Mouse (Mus musculus): ENCODE measurements around the gene Btbd9. TPM values are rescaled to one million over a fixed set of nuclear protein-coding genes. Genes with fewer than 3 reads are reported as not detected.
A peak's percentile ranks its signal among the peaks of the same experiment; 100 is the strongest.

Gene Btbd9
- polyA plus RNA-seq, 1 experiment from 2014 or later = 150 TPM

DNA sequence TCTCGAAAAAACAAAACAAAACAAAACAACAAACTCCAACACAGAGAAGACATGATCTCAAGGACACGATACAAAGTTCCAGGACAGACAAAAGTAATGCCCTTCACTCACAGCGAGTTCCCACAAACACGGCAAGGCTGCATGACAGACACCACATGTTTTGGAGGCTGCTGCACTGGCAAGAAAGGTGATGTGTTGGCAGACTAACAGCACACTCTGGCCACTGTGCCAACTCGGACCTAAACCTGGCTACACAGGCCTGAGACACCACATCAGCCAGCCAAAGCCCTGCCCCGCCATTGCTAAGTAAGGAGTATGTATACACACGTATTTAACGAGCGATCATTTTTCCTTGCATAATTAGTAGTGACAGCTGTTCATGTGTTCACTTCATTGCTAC lies 123.9 kb downstream of the Btbd9 start:
- no peak for ATAC-seq (ENCODE audit: low FRiP score)
- no peak overlapping the region for H3K4me2 ChIP-seq
- H3K9me3 ChIP-seq = no peaks in the 10 kb centered on the region
- no peak overlapping the region for H3K9ac ChIP-seq
- H3K4me3 ChIP-seq = no peak overlapping the region
- WGBS = 89% methylated on average over 9 of the region's 9 CpGs
- no peaks in the 10 kb centered on the region for H3K36me3 ChIP-seq
- no peaks in the 10 kb centered on the region for H3K27me3 ChIP-seq
- peaks cover 25% of the 10 kb centered on the region for H3K4me1 ChIP-seq (replicated peaks)
- no peak overlapping the region for H3K27ac ChIP-seq

DNA sequence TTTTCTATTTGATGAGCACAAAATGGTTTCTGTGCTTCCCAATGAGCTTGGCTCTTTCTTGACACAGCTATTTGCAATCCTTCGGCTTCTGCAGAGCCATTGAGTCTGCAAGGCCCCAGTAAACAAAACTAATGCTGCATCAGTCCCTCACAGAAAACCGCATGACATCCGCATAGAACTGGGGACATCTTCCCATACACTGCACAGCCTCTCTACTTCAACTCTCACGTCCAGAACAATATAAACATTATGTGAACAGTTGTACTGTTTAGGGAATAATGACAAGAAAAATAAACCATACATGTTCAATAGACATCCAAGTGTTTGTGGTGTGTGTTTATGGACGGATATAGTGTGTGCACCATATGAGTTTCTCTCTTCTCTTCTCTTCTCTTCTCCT lies 127.7 kb downstream of the Btbd9 start:
- 81% methylated on average over 5 of the region's 5 CpGs for WGBS
- no peaks in the 10 kb centered on the region for H3K27me3 ChIP-seq
- no peak overlapping the region for H3K27ac ChIP-seq
- H3K9me3 ChIP-seq = no peaks in the 10 kb centered on the region
- H3K9ac ChIP-seq = no peak overlapping the region
- H3K4me1 ChIP-seq (replicated peaks) = peaks cover 6% of the 10 kb centered on the region
- no peak for ATAC-seq (ENCODE audit: low FRiP score)
- no peak overlapping the region for H3K4me2 ChIP-seq
- H3K36me3 ChIP-seq = peaks cover 5% of the 10 kb centered on the region
- no peak overlapping the region for H3K4me3 ChIP-seq

DNA sequence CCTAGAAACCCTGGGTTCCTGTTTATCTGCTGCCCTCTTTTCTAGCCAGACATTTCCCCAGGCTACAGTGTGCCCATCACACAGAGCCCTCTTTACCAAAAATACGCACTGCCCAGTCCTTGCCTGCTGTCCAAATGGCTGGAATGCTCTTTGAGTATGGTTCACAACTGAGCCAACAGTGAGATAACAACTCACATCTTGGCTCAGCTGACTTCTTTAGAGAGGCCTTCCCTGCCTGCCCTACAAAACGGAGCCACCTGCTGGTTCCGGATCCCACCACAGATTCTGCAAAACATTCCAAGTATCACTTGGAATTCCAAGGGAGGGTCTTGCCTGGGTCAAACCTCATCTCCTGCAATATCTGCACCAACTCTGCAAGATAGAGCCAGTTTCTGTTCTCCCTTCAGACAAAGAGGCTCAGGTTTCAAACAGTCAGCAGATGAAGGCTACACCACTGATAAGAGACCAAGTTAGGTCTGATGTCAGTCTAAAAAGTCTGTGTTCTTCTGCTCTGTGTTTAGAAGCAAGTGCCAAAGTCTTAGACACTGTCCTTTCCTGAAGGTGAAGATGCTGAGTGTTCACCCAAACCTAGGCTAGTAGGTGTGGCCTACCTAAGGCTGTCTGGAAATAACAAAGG lies 130.4 kb downstream of the Btbd9 start:
- H3K4me3 ChIP-seq = no peak overlapping the region
- no peaks in the 10 kb centered on the region for H3K4me1 ChIP-seq (replicated peaks)
- ATAC-seq (ENCODE audit: low FRiP score) = no peak
- whole genome bisulfite sequencing = 93% methylated on average over 3 of the region's 3 CpGs
- no peak overlapping the region for H3K4me2 ChIP-seq
- no peaks in the 10 kb centered on the region for H3K9me3 ChIP-seq
- peaks cover 5% of the 10 kb centered on the region for H3K36me3 ChIP-seq
- H3K27me3 ChIP-seq = no peaks in the 10 kb centered on the region
- no peak overlapping the region for H3K9ac ChIP-seq
- no peak overlapping the region for H3K27ac ChIP-seq

DNA sequence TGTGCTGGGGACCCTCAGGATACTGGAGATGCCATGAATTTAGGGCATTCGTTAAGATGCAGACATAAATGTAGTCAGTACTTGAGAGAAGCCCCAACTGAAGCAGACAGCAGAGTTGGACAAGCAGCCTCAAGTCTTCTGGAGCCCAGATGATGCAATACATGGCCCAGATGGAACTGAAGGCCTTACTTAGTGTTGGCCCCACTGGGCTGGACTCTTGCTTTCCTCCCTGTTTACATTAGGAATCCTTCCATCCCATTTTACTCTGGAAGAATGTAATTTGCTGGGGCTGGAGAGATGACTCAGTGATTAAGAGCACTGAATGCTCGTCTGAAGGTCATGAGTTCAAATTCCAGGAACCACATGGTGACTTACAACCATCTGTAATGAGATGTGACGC lies 136.6 kb downstream of the Btbd9 start:
- Histone ChIP-seq H3K4me1 (replicated peaks) (peaks cover 16% of the 10 kb centered on the region), H3K27me3 (no peaks in the 10 kb centered on the region), H3K4me2 (no peak overlapping the region), H3K4me3 (no peak overlapping the region), H3K27ac (no peak overlapping the region), H3K9me3 (no peaks in the 10 kb centered on the region), H3K36me3 (peaks cover 5% of the 10 kb centered on the region), H3K9ac (no peak overlapping the region)
- WGBS = 89% methylated on average over 3 of the region's 3 CpGs
- ATAC-seq (ENCODE audit: low FRiP score) = no peak

DNA sequence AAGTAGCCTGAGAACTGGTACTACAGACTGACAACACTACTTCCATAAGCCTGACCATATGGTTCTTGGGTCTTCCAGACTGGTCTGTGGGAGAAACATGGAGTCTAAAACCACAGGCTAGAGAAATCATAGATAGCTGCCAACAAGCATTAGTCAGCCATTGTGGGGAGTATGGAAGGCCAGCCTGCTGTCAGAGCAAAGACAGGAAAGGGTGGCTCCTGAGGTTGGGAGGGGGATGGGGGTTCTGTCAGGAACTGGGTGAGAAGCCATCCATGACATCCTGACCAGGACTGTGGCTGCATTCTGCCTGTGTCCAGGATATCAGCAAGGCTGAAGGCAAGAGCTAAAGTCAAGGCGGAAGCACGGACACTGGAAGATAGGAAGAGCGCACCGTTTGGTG lies 137.5 kb downstream of the Btbd9 start:
- no peaks in the 10 kb centered on the region for H3K9me3 ChIP-seq
- no peaks in the 10 kb centered on the region for H3K36me3 ChIP-seq
- H3K4me1 ChIP-seq (replicated peaks) = peaks cover 16% of the 10 kb centered on the region
- no peak overlapping the region for H3K9ac ChIP-seq
- H3K4me2 ChIP-seq = no peak overlapping the region
- no peak for ATAC-seq (ENCODE audit: low FRiP score)
- H3K27ac ChIP-seq = no peak overlapping the region
- WGBS = 95% methylated on average over 4 of the region's 4 CpGs
- no peaks in the 10 kb centered on the region for H3K27me3 ChIP-seq
- no peak overlapping the region for H3K4me3 ChIP-seq

DNA sequence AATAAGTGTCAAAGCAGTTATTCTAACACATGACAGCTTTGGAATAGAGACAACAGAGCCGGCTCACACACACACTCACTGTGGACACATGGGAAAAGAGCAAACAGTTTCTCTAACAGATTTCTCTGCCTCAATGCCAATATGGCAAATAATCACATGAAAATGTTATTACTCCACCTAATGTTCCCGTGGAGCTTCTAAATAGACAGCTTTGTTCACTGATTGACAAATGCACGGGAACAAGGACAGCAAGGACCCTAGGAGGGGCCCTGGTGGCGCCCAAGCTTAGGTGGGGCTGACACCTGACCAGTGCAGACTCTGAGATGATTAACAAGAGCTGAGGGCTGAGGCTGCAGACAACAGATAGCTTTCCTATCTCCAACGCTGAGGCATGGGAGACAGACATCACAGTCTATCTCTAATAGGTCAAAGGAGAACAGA lies 140.2 kb downstream of the Btbd9 start:
- no peak for ATAC-seq (ENCODE audit: low FRiP score)
- Histone ChIP-seq H3K27me3 (no peaks in the 10 kb centered on the region), H3K27ac (no peak overlapping the region), H3K4me1 (replicated peaks) (peaks cover 16% of the 10 kb centered on the region), H3K4me3 (no peak overlapping the region), H3K9me3 (no peaks in the 10 kb centered on the region), H3K4me2 (no peak overlapping the region), H3K36me3 (no peaks in the 10 kb centered on the region), H3K9ac (no peak overlapping the region)
- 52% methylated on average over 5 of the region's 5 CpGs for WGBS

DNA sequence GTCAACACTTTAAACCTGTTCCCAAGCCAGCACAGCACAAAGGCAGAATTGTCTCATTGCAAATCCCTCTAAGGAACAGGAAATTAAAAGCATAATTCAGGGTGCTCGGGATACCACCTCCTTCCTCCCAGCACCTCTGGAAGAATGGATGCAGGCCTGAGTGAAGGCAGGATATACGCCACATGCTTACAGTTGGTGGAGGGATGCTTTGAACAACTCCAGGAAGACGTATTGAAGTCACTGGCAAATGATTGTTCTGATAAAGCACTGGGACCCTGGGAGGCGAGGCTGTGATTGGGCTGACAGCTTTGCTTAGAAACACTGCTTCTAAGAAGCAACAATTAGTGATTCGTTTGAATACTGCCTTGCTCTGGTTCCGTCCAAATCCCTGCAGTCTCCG lies 140.8 kb downstream of the Btbd9 start:
- Histone ChIP-seq H3K27me3 (no peaks in the 10 kb centered on the region), H3K9me3 (no peaks in the 10 kb centered on the region), H3K4me3 (no peak overlapping the region), H3K4me2 (no peak overlapping the region), H3K9ac (no peak overlapping the region), H3K27ac (peak overlapping the region; percentile 44; the same call in 1 of the 2 replicates), H3K4me1 (replicated peaks) (peaks cover 16% of the 10 kb centered on the region), H3K36me3 (no peaks in the 10 kb centered on the region)
- 54% methylated on average over 7 of the region's 7 CpGs for WGBS
- no peak for ATAC-seq (ENCODE audit: low FRiP score)

DNA sequence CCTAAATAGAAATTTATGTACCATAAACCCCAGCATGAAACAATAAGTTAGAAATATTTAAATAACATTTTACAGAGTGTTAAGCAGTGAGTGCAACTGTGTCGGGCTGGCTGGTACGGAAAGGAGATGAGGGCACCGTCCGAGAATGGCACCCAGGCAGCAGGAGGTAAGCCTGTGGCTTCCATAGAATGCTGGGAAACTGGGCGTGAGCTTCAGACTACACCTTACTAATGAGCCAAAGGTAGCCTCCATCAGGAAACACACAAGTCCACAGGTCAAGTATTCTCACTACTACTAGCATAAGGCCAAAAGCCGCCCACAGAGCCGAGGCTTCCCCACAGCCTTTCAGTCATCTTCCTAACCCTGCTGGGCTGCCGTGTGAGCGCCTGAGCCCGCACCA lies 144.2 kb downstream of the Btbd9 start:
- Histone ChIP-seq H3K4me1 (replicated peaks) (peaks cover 16% of the 10 kb centered on the region), H3K27me3 (no peaks in the 10 kb centered on the region), H3K4me2 (no peak overlapping the region), H3K9ac (no peak overlapping the region), H3K27ac (no peak overlapping the region), H3K4me3 (no peak overlapping the region), H3K9me3 (no peaks in the 10 kb centered on the region), H3K36me3 (no peaks in the 10 kb centered on the region)
- no peak for ATAC-seq (ENCODE audit: low FRiP score)
- WGBS = 87% methylated on average over 10 of the region's 10 CpGs

DNA sequence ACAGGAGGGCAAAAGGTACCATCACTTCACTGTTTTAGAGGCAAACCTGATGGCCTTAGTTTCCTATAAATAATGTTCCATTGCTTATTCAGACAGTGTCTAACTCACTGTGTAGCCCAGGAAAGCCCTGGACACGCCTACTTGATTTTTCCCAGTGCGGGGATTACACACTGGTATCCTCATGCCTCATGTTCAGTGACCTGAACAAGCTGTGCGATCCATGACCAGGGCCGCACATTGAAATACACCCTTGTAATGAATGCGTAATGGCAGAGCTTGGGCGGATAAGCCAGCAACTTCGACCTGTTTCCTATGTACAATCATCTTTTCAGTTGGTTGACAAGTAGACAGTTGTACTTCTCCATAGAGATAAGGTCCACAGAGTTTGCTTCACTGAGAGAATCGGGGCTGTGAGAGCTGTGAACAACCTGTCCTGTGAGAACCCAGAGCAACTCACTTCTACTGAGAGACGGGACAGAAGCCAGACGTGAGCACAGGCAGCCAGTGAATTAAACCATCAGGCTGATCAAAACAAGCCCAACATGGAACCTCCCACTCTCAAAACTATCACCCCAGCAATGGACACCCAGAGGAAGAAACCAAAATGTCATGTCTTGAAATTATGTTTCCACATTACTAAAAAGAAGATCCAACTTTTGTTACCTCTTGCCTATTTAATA lies 145.2 kb downstream of the Btbd9 start:
- Histone ChIP-seq H3K4me1 (replicated peaks) (peaks cover 17% of the 10 kb centered on the region), H3K9me3 (no peaks in the 10 kb centered on the region), H3K27me3 (no peaks in the 10 kb centered on the region), H3K9ac (no peak overlapping the region), H3K27ac (no peak overlapping the region), H3K4me3 (no peak overlapping the region), H3K36me3 (no peaks in the 10 kb centered on the region), H3K4me2 (no peak overlapping the region)
- WGBS = 83% methylated on average over 10 of the region's 10 CpGs
- no peak for ATAC-seq (ENCODE audit: low FRiP score)

DNA sequence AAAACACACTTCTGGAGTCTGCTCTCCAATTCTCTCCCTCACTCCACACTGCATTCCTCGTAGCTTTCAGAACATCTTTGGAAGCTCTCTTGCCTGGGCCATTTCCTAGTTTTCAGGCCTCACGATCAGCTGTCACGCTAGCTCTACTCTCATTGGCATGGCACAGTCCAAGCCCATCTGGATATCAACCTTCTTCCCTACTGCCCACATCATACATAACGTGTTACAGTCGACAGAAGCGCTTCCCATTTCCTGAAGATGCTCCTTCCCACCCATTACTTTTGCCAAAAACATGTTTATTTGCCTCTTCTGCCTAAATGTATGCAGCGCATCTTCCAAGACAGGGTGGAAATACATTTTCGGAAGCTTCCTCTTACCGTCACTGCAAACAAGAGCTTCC lies 147.6 kb downstream of the Btbd9 start:
- no peaks in the 10 kb centered on the region for H3K27me3 ChIP-seq
- H3K27ac ChIP-seq = no peak overlapping the region
- H3K4me2 ChIP-seq = no peak overlapping the region
- H3K36me3 ChIP-seq = no peaks in the 10 kb centered on the region
- 0 out of 2 replicates have a peak, but pooled peaks cover 6% of the 10 kb centered on the region for H3K4me1 ChIP-seq (replicated peaks)
- H3K9ac ChIP-seq = no peak overlapping the region
- no peak overlapping the region for H3K4me3 ChIP-seq
- no peak for ATAC-seq (ENCODE audit: low FRiP score)
- WGBS = 97% methylated on average over 9 of the region's 9 CpGs
- H3K9me3 ChIP-seq = no peaks in the 10 kb centered on the region

DNA sequence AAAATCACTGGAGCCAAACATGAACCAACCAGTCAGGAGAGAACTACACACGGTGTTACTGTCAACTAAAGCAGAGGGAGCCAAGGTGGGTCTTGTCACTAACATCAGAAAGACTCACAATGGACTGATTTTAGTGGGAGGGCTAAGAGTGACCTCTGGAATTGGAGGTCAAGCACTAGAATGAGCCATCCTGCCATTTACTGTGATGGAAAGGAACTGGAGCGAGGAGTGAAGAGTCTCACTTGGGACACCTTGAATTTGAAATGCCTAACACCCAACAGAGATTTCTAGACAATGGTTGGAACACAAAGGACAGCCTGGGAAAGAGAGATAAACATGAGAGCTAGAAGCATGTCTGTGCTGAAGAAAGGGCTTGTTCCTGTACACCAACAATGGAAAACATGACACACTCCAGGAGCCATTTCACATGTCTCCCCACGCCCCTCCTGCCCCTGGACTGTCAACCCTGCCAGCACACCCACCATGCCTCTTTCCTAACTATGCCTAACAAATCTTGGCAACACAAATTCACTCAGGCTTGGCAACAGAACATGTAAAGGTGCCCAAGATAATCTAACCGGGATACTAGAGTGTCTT lies 152.9 kb downstream of the Btbd9 start:
- Histone ChIP-seq H3K27ac (no peak overlapping the region), H3K4me2 (no peak overlapping the region), H3K36me3 (no peaks in the 10 kb centered on the region), H3K27me3 (no peaks in the 10 kb centered on the region), H3K4me3 (no peak overlapping the region), H3K9ac (no peak overlapping the region), H3K4me1 (replicated peaks) (peaks cover 29% of the 10 kb centered on the region), H3K9me3 (no peaks in the 10 kb centered on the region)
- 58% methylated on average over 4 of the region's 4 CpGs for WGBS
- no peak for ATAC-seq (ENCODE audit: low FRiP score)

DNA sequence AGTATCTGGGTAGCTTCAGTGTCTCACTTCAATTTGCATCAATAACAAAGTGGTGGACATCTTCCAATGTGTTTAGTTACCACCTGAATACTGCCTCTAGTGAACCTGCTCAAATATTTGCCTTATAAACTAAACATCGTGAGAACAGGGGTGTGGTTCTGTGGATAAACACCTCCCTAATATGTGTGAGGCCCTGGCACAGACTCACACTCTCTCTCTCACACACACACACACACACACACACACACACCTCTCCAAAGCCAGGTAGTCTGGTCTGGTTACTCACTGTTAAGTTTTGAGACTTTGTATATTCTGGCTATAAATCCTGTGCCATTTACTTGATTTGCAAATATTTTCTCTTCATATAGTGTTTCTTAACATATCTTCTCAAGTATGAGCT lies 154.0 kb downstream of the Btbd9 start:
- WGBS = 93% methylated on average over 1 of the region's 1 CpGs
- ATAC-seq (ENCODE audit: low FRiP score) = no peak
- Histone ChIP-seq H3K4me1 (replicated peaks) (peaks cover 29% of the 10 kb centered on the region), H3K36me3 (no peaks in the 10 kb centered on the region), H3K27ac (no peak overlapping the region), H3K4me2 (no peak overlapping the region), H3K27me3 (no peaks in the 10 kb centered on the region), H3K9ac (no peak overlapping the region), H3K9me3 (no peaks in the 10 kb centered on the region), H3K4me3 (no peak overlapping the region)

DNA sequence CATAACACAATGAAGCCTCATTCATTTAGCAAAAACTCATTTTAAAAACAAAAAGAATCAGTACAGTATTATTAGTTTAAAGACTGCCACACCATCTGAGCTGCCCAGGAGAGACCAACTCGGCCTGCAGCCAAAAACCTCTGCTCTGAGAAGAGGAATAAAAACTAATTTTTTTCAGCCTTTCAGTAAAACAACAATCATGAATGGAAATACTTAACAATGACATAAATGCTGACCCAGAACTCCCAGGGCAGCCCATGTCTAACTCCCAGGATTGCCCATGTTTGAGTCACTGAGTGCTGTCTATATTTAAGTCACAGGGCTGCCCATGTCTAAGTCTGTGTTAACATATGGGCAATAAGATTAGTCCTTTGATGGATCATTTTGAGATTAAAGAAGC lies 155.0 kb downstream of the Btbd9 start:
- no peaks in the 10 kb centered on the region for H3K27me3 ChIP-seq
- peaks cover 26% of the 10 kb centered on the region for H3K4me1 ChIP-seq (replicated peaks)

More for the DNA sequence above, 155.0 kb downstream of the Btbd9 start:
- no peak overlapping the region for H3K9ac ChIP-seq
- H3K4me2 ChIP-seq = no peak overlapping the region
- 78% methylated on average over 1 of the region's 1 CpGs for WGBS
- no peak overlapping the region for H3K4me3 ChIP-seq
- H3K27ac ChIP-seq = no peak overlapping the region
- no peak for ATAC-seq (ENCODE audit: low FRiP score)
- no peaks in the 10 kb centered on the region for H3K9me3 ChIP-seq
- H3K36me3 ChIP-seq = no peaks in the 10 kb centered on the region
